8 mouse cellular contexts compared by ENCODE assay signal in the genomic region with DNA sequence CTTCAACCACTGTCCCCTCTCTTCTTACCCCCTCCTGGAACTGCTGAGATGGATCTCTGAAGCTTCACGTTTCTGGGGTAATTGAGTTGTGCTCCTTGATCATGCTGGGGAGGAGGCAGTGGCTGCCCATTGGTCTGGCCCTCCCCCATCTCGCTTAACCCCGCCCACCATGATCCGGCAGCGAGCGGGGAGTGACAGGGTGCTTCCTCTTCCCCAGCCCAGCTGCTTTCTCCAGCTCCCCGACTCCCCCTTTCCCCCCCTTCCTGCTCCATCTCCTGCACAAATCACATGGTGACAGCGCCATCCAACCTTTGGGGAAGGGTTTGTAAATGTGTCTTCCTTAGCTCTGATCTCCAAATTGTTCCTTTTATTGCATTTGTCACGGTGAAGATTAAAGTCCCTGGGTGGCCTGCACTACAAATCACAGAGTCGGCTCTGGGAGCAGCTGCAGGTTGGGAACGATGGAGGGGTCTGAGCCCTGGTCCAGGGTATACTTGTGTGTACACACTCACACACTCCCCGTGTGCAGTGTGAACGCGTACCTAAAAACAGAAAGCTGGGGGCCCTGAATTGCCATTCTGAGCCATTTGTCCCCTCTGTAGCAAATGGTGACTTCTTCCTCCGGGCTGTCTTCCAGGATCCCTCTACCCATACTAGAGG. TPM values are rescaled to one million over a fixed set of nuclear protein-coding genes. Genes with fewer than 3 reads are reported as not detected.
DNase-seq lines count a peak whose midpoint lies in the region; ATAC-seq lines count a peak whose summit lies in the region.

No protein-coding gene starts in this region.

- DNase-seq in urinary bladder, adult 18-20 months (ENCODE audit: low spot score in 2 of 2) = peak; percentile 56 to 59
- no peak for DNase-seq in urinary bladder, adult 2 months (ENCODE audit: low spot score)
- peak; percentile 61 for DNase-seq in neural tube, embryonic 10.5 days (ENCODE audit: extremely low spot score, low spot score)
- DNase-seq in thymus, postnatal 14 days = peak; percentile 57

- peak overlapping the region; percentile 17 for H3K9ac ChIP-seq in embryonic facial prominence, embryonic 12.5 days
- peak overlapping the region; percentile 66 for H3K9ac ChIP-seq in heart, embryonic 13.5 days
- H3K9ac ChIP-seq in kidney, embryonic 15.5 days = peak overlapping the region; percentile 12; the same call in 1 of the 2 replicates
- peak overlapping the region; percentile 2; the same call in 1 of the 2 replicates for H3K9ac ChIP-seq in liver, embryonic 16.5 days (ENCODE audit: low read depth, low read length)

- 12% methylated on average over 15 of the region's 15 CpGs for WGBS in embryonic facial prominence, embryonic 12.5 days
- WGBS in heart, embryonic 13.5 days = 16% methylated on average over 15 of the region's 15 CpGs
- WGBS in kidney, embryonic 15.5 days = 7% methylated on average over 15 of the region's 15 CpGs
- 13% methylated on average over 15 of the region's 15 CpGs for WGBS in liver, embryonic 16.5 days (ENCODE audit: insufficient replicate concordance)

- no peaks in the 10 kb centered on the region for H3K9me3 ChIP-seq in embryonic facial prominence, embryonic 12.5 days
- H3K9me3 ChIP-seq in heart, embryonic 13.5 days = no peaks in the 10 kb centered on the region
- H3K9me3 ChIP-seq in kidney, embryonic 15.5 days (replicated peaks) = no peaks in the 10 kb centered on the region
- H3K9me3 ChIP-seq in liver, embryonic 16.5 days (replicated peaks; ENCODE audit: control insufficient read depth, low read length) = no peaks in the 10 kb centered on the region

- no peak for ATAC-seq in embryonic facial prominence, embryonic 12.5 days (ENCODE audit: insufficient number of reproducible peaks, insufficient read depth, low FRiP score, low TSS enrichment)
- ATAC-seq in heart, embryonic 13.5 days (ENCODE audit: extremely low read depth, insufficient number of reproducible peaks, low FRiP score, low TSS enrichment) = no peak
- peak; percentile 59 for ATAC-seq in kidney, embryonic 15.5 days (replicated peaks; ENCODE audit: low FRiP score)
- ATAC-seq in liver, embryonic 16.5 days (ENCODE audit: low read depth) = peak; percentile 54; the same call in 1 of the 2 replicates

- 0 out of 2 replicates have a peak overlapping the region, but pooled peaks have one; percentile 13 for H3K27ac ChIP-seq in embryonic facial prominence, embryonic 12.5 days
- H3K27ac ChIP-seq in heart, embryonic 13.5 days (replicated peaks) = no peak overlapping the region
- peak overlapping the region; percentile 52 for H3K27ac ChIP-seq in kidney, embryonic 15.5 days
- no peak overlapping the region for H3K27ac ChIP-seq in liver, embryonic 16.5 days (ENCODE audit: low read length)

- peaks cover 30% of the 10 kb centered on the region for H3K4me1 ChIP-seq in embryonic facial prominence, embryonic 12.5 days
- peaks cover 29% of the 10 kb centered on the region for H3K4me1 ChIP-seq in heart, embryonic 13.5 days
- H3K4me1 ChIP-seq in kidney, embryonic 15.5 days = peaks cover 47% of the 10 kb centered on the region
- H3K4me1 ChIP-seq in liver, embryonic 16.5 days (ENCODE audit: control insufficient read depth, low read depth, low read length) = no peaks in the 10 kb centered on the region; the same call in 1 of the 2 replicates

- peaks cover 16% of the 10 kb centered on the region for H3K27me3 ChIP-seq in embryonic facial prominence, embryonic 12.5 days
- peaks cover 28% of the 10 kb centered on the region for H3K27me3 ChIP-seq in heart, embryonic 13.5 days (replicated peaks)
- peaks cover 14% of the 10 kb centered on the region for H3K27me3 ChIP-seq in kidney, embryonic 15.5 days
- H3K27me3 ChIP-seq in liver, embryonic 16.5 days (ENCODE audit: control insufficient read depth, insufficient read depth, low read depth, low read length) = peaks cover 3% of the 10 kb centered on the region; the same call in 1 of the 2 replicates

- peak overlapping the region; percentile 43 for H3K4me2 ChIP-seq in embryonic facial prominence, embryonic 12.5 days (replicated peaks)
- H3K4me2 ChIP-seq in heart, embryonic 13.5 days = peak overlapping the region; percentile 73
- peak overlapping the region; percentile 58 for H3K4me2 ChIP-seq in kidney, embryonic 15.5 days
- H3K4me2 ChIP-seq in liver, embryonic 16.5 days (ENCODE audit: low read depth, low read length) = peak overlapping the region; percentile 49

- peak overlapping the region; percentile 25 for H3K4me3 ChIP-seq in embryonic facial prominence, embryonic 12.5 days
- H3K4me3 ChIP-seq in heart, embryonic 13.5 days = peak overlapping the region; percentile 44
- H3K4me3 ChIP-seq in kidney, embryonic 15.5 days (replicated peaks) = peak overlapping the region; percentile 24
- peak overlapping the region; percentile 33; the same call in 1 of the 2 replicates for H3K4me3 ChIP-seq in liver, embryonic 16.5 days (ENCODE audit: low read depth, low read length)

- H3K36me3 ChIP-seq in embryonic facial prominence, embryonic 12.5 days = no peaks in the 10 kb centered on the region
- no peaks in the 10 kb centered on the region for H3K36me3 ChIP-seq in heart, embryonic 13.5 days
- no peaks in the 10 kb centered on the region for H3K36me3 ChIP-seq in kidney, embryonic 15.5 days
- H3K36me3 ChIP-seq in liver, embryonic 16.5 days (ENCODE audit: control insufficient read depth, insufficient read depth) = no peaks in the 10 kb centered on the region

RNA-seq across cellular contexts. Expression of a gene that starts 52.5 kb away (rescaled TPM):
- polyA plus RNA-seq in urinary bladder, adult 2 months (2012; rRNA removed) = 32.0 and 32.9 TPM in 2 replicates
- polyA plus RNA-seq in embryonic facial prominence, embryonic 12.5 days (2016; fragmentation: Nextera tagmentation; extraction: Ambion mirVana) = 57.3 and 59.4 TPM in 2 replicates
- polyA plus RNA-seq in heart, embryonic 13.5 days (2015; fragmentation: Nextera tagmentation; extraction: Ambion mirVana) = 34.2 and 37.9 TPM in 2 replicates
- polyA plus RNA-seq in kidney, embryonic 15.5 days (2015; fragmentation: Nextera tagmentation; extraction: Ambion mirVana) = 47.8 and 49.3 TPM in 2 replicates
- 50.3 and 51.9 TPM in 2 replicates for polyA plus RNA-seq in liver, embryonic 16.5 days (2015; fragmentation: Nextera tagmentation; extraction: Ambion mirVana)

Comparison
In these comparisons a context has a peak if more than half of its experiments do, and no peak if none do; other contexts are left out.
1. ATAC-seq: peak in kidney, embryonic 15.5 days (single experiment) and liver, embryonic 16.5 days (single experiment); none in embryonic facial prominence, embryonic 12.5 days (single experiment) and heart, embryonic 13.5 days (single experiment).
2. H3K27ac ChIP-seq: peak in embryonic facial prominence, embryonic 12.5 days (single experiment) and kidney, embryonic 15.5 days (single experiment); none in heart, embryonic 13.5 days (single experiment) and liver, embryonic 16.5 days (single experiment).
3. H3K9ac ChIP-seq: peak in every context shown above with its lines; median percentile 66 in heart, embryonic 13.5 days; 17 in embryonic facial prominence, embryonic 12.5 days; 12 in kidney, embryonic 15.5 days; 2 in liver, embryonic 16.5 days.
4. Peak in every context shown above with its lines, with median percentiles within 50 percentile points of each other: H3K4me2 ChIP-seq and H3K4me3 ChIP-seq.